In the genomic region with DNA sequence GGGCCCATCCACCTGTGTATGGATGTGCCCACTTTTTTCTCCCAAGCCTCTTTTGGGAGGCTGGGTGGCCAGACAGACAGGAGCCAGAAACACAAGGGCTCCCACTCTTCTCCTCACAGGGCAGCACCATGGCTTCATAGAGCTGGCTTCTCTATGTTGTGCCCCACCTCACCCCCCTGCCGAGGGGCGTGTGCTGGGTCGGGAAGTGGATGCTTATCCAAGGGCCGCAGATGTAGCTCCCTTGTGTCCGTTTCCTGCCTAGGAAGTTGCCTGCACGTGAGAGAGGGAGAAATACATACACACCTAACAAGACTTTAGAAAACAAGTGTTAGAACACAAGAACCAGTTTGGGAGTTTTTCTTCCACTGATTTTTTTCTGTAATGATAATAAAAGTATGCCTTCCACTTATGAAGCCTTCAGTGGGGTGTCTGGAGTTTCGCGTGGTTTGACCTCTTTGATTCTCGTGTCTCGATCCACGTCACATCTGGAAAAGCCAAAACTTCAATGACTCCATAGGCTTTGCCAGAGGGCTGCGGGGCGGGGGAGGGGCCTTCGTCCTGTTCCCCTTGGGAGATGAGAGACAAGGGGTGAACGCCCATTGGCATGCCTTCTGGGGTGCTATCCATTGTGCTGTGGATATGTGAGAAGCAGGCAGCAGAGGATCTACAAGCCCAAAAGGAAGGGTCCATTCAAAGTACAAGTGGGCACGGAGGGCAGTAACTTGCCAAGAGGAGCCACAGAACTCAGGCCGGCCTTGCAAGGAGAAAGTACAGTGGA, we compare ENCODE assay signal across 18 mouse cellular contexts. TPM values are rescaled to one million over a fixed set of nuclear protein-coding genes. Genes with fewer than 3 reads are reported as not detected.
DNase-seq lines count a peak whose midpoint lies in the region; ATAC-seq and TF ChIP-seq lines count a peak whose summit lies in the region.
"Had no signal": no experiment of that assay in that cellular context is flagged by ENCODE, and none has a peak within 500 bp of the region (broad histone marks: within the 10 kb centered on the region; RNA-seq: fewer than 3 reads in every experiment).

No protein-coding gene starts in this region.

- H3K36me3 ChIP-seq in intestine, postnatal 0 days (ENCODE audit: control insufficient read depth, insufficient read depth): peaks cover 33% of the 10 kb centered on the region
- H3K36me3 ChIP-seq in intestine, embryonic 15.5 days: peaks cover 9% of the 10 kb centered on the region; the same call in 1 of the 2 replicates
- H3K36me3 ChIP-seq in liver, adult 2 months (ENCODE audit: control insufficient read depth, insufficient read depth, low read length): peaks cover 23% of the 10 kb centered on the region
- peaks cover 19% of the 10 kb centered on the region for H3K36me3 ChIP-seq in lung, postnatal 0 days (ENCODE audit: insufficient read depth, low read length)
- H3K36me3 ChIP-seq in kidney, embryonic 14.5 days (ENCODE audit: control insufficient read depth, insufficient read depth, low read length): peaks cover 16% of the 10 kb centered on the region; the same call in 1 of the 2 replicates

- TF ChIP-seq CTCF in intestine, postnatal 0 days (IDR thresholded peaks at IDR 0.05; ENCODE audit: low read depth): no peak
- TF ChIP-seq CTCF in liver, adult 2 months (IDR thresholded peaks at IDR 0.05; ENCODE audit: low read depth, low read length): no peak
- no peak for TF ChIP-seq CTCF in lung, postnatal 0 days (IDR thresholded peaks at IDR 0.05)

- H3K4me2 ChIP-seq in intestine, postnatal 0 days (replicated peaks; ENCODE audit: low read depth): no peak overlapping the region
- no peak overlapping the region for H3K4me2 ChIP-seq in intestine, embryonic 15.5 days (replicated peaks)
- H3K4me2 ChIP-seq in lung, postnatal 0 days (replicated peaks; ENCODE audit: low read depth, low read length): peak overlapping the region; percentile 17
- no peak overlapping the region for H3K4me2 ChIP-seq in kidney, embryonic 14.5 days (replicated peaks; ENCODE audit: low read depth, low read length)
- H3K4me2 ChIP-seq: embryonic facial prominence, embryonic 12.5 days; forebrain, embryonic 12.5 days; midbrain, embryonic 12.5 days had no signal

- H3K27ac ChIP-seq in intestine, postnatal 0 days (ENCODE audit: low read depth, low read length): 0 out of 2 replicates have a peak overlapping the region, but pooled peaks have one; percentile 37
- H3K27ac ChIP-seq in intestine, embryonic 15.5 days: no peak overlapping the region
- H3K27ac ChIP-seq in liver, adult 2 months (replicated peaks; ENCODE audit: insufficient read depth, low read depth, low read length): peak overlapping the region; percentile 19; the same call in 1 of the 2 replicates
- H3K27ac ChIP-seq in lung, postnatal 0 days (ENCODE audit: low read length): peak overlapping the region; percentile 70
- H3K27ac ChIP-seq in kidney, embryonic 14.5 days (ENCODE audit: low read depth, low read length): no peak overlapping the region
- H3K27ac ChIP-seq: embryonic facial prominence, embryonic 12.5 days; forebrain, embryonic 12.5 days; midbrain, embryonic 12.5 days had no signal

- TF ChIP-seq POLR2A in liver, adult 2 months (IDR thresholded peaks at IDR 0.05; ENCODE audit: extremely low read depth, insufficient read depth, low read length): no peak

- peaks cover 10% of the 10 kb centered on the region; the same call in 1 of the 2 replicates for H3K4me1 ChIP-seq in intestine, postnatal 0 days (replicated peaks; ENCODE audit: control insufficient read depth, insufficient read depth, low read length)
- H3K4me1 ChIP-seq in intestine, embryonic 15.5 days (replicated peaks): peaks cover 29% of the 10 kb centered on the region
- H3K4me1 ChIP-seq in liver, adult 2 months (ENCODE audit: control insufficient read depth, insufficient read depth, low read length): peaks cover 59% of the 10 kb centered on the region
- H3K4me1 ChIP-seq in lung, postnatal 0 days (ENCODE audit: insufficient read depth, low read depth, low read length): peaks cover 28% of the 10 kb centered on the region
- peaks cover 5% of the 10 kb centered on the region; the same call in 1 of the 2 replicates for H3K4me1 ChIP-seq in kidney, embryonic 14.5 days (ENCODE audit: control insufficient read depth, insufficient read depth, low read length)

- no peak for ATAC-seq in CD4-positive, CD25-positive, alpha-beta regulatory T cell, adult 4 months
- no peak for ATAC-seq in intestine, postnatal 0 days
- ATAC-seq in intestine, embryonic 15.5 days: no peak
- peak; percentile 23 for ATAC-seq in lung, postnatal 0 days
- ATAC-seq in kidney, embryonic 14.5 days (ENCODE audit: low FRiP score, low TSS enrichment): no peak

- no peaks in the 10 kb centered on the region for H3K9me3 ChIP-seq in intestine, postnatal 0 days (ENCODE audit: control insufficient read depth)
- no peaks in the 10 kb centered on the region for H3K9me3 ChIP-seq in intestine, embryonic 15.5 days
- no peaks in the 10 kb centered on the region for H3K9me3 ChIP-seq in lung, postnatal 0 days (ENCODE audit: low read length)
- H3K9me3 ChIP-seq in kidney, embryonic 14.5 days (ENCODE audit: control insufficient read depth, low read length): no peaks in the 10 kb centered on the region
- H3K9me3 ChIP-seq: embryonic facial prominence, embryonic 12.5 days; forebrain, embryonic 12.5 days; midbrain, embryonic 12.5 days had no signal

- peak; percentile 13 for DNase-seq in CD4-positive, CD25-positive, alpha-beta regulatory T cell, adult 2 months (ENCODE audit: low read depth, low spot score)
- no peak for DNase-seq in liver, adult 2 months (ENCODE audit: extremely low read depth, low read depth, low spot score)
- DNase-seq in lung, postnatal 0 days (ENCODE audit: low spot score): peak; percentile 62
- no peak for DNase-seq in urinary bladder, adult 2 months (ENCODE audit: low spot score)
- DNase-seq: adrenal gland, postnatal 14 days; cerebellum, postnatal 25 days; kidney, postnatal 4 days; right cerebral cortex, adult 18-20 months; spleen, adult 18-20 months; thymus, postnatal 4 days had no signal

- peaks cover 12% of the 10 kb centered on the region; the same call in 1 of the 2 replicates for H3K79me2 ChIP-seq in liver, adult 2 months (ENCODE audit: control insufficient read depth, insufficient read depth, low read length)

- TF ChIP-seq EP300 in lung, postnatal 0 days (IDR thresholded peaks at IDR 0.05): peak; percentile 93

- H3K4me3 ChIP-seq in intestine, postnatal 0 days (ENCODE audit: low read depth, low read length): no peak overlapping the region
- no peak overlapping the region for H3K4me3 ChIP-seq in intestine, embryonic 15.5 days (replicated peaks)
- no peak overlapping the region for H3K4me3 ChIP-seq in liver, adult 2 months (ENCODE audit: insufficient read depth, low read depth, low read length)
- H3K4me3 ChIP-seq in lung, postnatal 0 days (ENCODE audit: low read depth, low read length): no peak overlapping the region
- no peak overlapping the region for H3K4me3 ChIP-seq in kidney, embryonic 14.5 days (ENCODE audit: low read length)
- H3K4me3 ChIP-seq: embryonic facial prominence, embryonic 12.5 days; forebrain, embryonic 12.5 days; midbrain, embryonic 12.5 days; myocyte had no signal

- 81% methylated on average over 17 of the region's 17 CpGs for WGBS in intestine, postnatal 0 days
- WGBS in intestine, embryonic 15.5 days: 84% methylated on average over 17 of the region's 17 CpGs
- WGBS in liver, adult 2 months: 80% methylated on average over 17 of the region's 17 CpGs
- 64% methylated on average over 17 of the region's 17 CpGs for WGBS in lung, postnatal 0 days
- 87% methylated on average over 17 of the region's 17 CpGs for WGBS in kidney, embryonic 14.5 days

- H3K27me3 ChIP-seq in intestine, postnatal 0 days (replicated peaks; ENCODE audit: control insufficient read depth, insufficient read depth, low read length): no peaks in the 10 kb centered on the region
- H3K27me3 ChIP-seq in intestine, embryonic 15.5 days (replicated peaks): no peaks in the 10 kb centered on the region
- H3K27me3 ChIP-seq in liver, adult 2 months (ENCODE audit: control insufficient read depth, insufficient read depth, low read length): no peaks in the 10 kb centered on the region
- no peaks in the 10 kb centered on the region for H3K27me3 ChIP-seq in lung, postnatal 0 days (replicated peaks; ENCODE audit: insufficient read depth, low read length)
- no peaks in the 10 kb centered on the region for H3K27me3 ChIP-seq in kidney, embryonic 14.5 days (ENCODE audit: control insufficient read depth, insufficient read depth, low read length)
- H3K27me3 ChIP-seq: embryonic facial prominence, embryonic 12.5 days; forebrain, embryonic 12.5 days had no signal

- no peak overlapping the region for H3K9ac ChIP-seq in intestine, postnatal 0 days (ENCODE audit: low read depth, low read length)
- H3K9ac ChIP-seq in intestine, embryonic 15.5 days: no peak overlapping the region
- 0 out of 2 replicates have a peak overlapping the region, but pooled peaks have one; percentile 5 for H3K9ac ChIP-seq in liver, adult 2 months (ENCODE audit: low read depth, low read length)
- no peak overlapping the region for H3K9ac ChIP-seq in lung, postnatal 0 days (replicated peaks; ENCODE audit: low read depth)
- H3K9ac ChIP-seq in kidney, embryonic 14.5 days (ENCODE audit: low read depth, low read length): no peak overlapping the region
- H3K9ac ChIP-seq: embryonic facial prominence, embryonic 12.5 days; forebrain, embryonic 12.5 days; midbrain, embryonic 12.5 days had no signal

RNA-seq across cellular contexts. Expression of gene Cish, which starts 5.9 kb away (rescaled TPM):
- 100 to 1,000 TPM; 102 to 161 TPM for polyA plus RNA-seq in CD4-positive, CD25-positive, alpha-beta regulatory T cell, adult 4 months (2017; shearing (Covaris generic))
- polyA plus RNA-seq in intestine, postnatal 0 days (2015; fragmentation: Nextera tagmentation; extraction: Ambion mirVana): 9.4 and 12.1 TPM in 2 replicates
- polyA plus RNA-seq in intestine, embryonic 15.5 days (2015; fragmentation: Nextera tagmentation; extraction: Ambion mirVana): 16.2 and 16.8 TPM in 2 replicates
- total RNA-seq in liver, adult 2 months (2014; rRNA removed): 0.55 and 1.7 TPM in 2 replicates
- polyA plus RNA-seq in liver, adult 2 months (2012; rRNA removed): 10.1 and 32.8 TPM in 2 replicates
- polyA plus RNA-seq in lung, postnatal 0 days (2015; fragmentation: Nextera tagmentation; extraction: Ambion mirVana): 49.2 and 52.3 TPM in 2 replicates
- polyA plus RNA-seq in urinary bladder, adult 2 months (2012; rRNA removed): 11.7 and 14.7 TPM in 2 replicates
- 6.3 and 7.1 TPM in 2 replicates for polyA plus RNA-seq in kidney, embryonic 14.5 days (2014; fragmentation: Nextera tagmentation; extraction: Ambion mirVana)

RNA-seq across cellular contexts. Expression of gene Mapkapk3, which starts 12.1 kb away (rescaled TPM):
- 10 to 100 TPM; 52.7 to 58.5 TPM for polyA plus RNA-seq in CD4-positive, CD25-positive, alpha-beta regulatory T cell, adult 4 months (2017; shearing (Covaris generic))
- polyA plus RNA-seq in intestine, postnatal 0 days (2015; fragmentation: Nextera tagmentation; extraction: Ambion mirVana): 26.2 and 30.4 TPM in 2 replicates
- 34.8 and 35.4 TPM in 2 replicates for polyA plus RNA-seq in intestine, embryonic 15.5 days (2015; fragmentation: Nextera tagmentation; extraction: Ambion mirVana)
- total RNA-seq in liver, adult 2 months (2014; rRNA removed): 1.8 and 3.4 TPM in 2 replicates
- 3.9 and 6.0 TPM in 2 replicates for polyA plus RNA-seq in liver, adult 2 months (2012; rRNA removed)
- polyA plus RNA-seq in lung, postnatal 0 days (2015; fragmentation: Nextera tagmentation; extraction: Ambion mirVana): 22.9 and 24.6 TPM in 2 replicates
- 50.7 and 54.4 TPM in 2 replicates for polyA plus RNA-seq in urinary bladder, adult 2 months (2012; rRNA removed)
- 3.8 and 6.5 TPM in 2 replicates for polyA plus RNA-seq in kidney, embryonic 14.5 days (2014; fragmentation: Nextera tagmentation; extraction: Ambion mirVana)

RNA-seq across cellular contexts. Expression of gene Hemk1, which starts 36.4 kb away (rescaled TPM):
- 10 to 100 TPM; 27.8 to 29.1 TPM for polyA plus RNA-seq in CD4-positive, CD25-positive, alpha-beta regulatory T cell, adult 4 months (2017; shearing (Covaris generic))
- 5.9 and 8.2 TPM in 2 replicates for polyA plus RNA-seq in intestine, postnatal 0 days (2015; fragmentation: Nextera tagmentation; extraction: Ambion mirVana)
- 9.0 and 11.1 TPM in 2 replicates for polyA plus RNA-seq in intestine, embryonic 15.5 days (2015; fragmentation: Nextera tagmentation; extraction: Ambion mirVana)
- total RNA-seq in liver, adult 2 months (2014; rRNA removed): 14.4 and 18.4 TPM in 2 replicates
- polyA plus RNA-seq in liver, adult 2 months (2012; rRNA removed): 19.6 and 28.1 TPM in 2 replicates
- 5.9 and 8.3 TPM in 2 replicates for polyA plus RNA-seq in lung, postnatal 0 days (2015; fragmentation: Nextera tagmentation; extraction: Ambion mirVana)
- polyA plus RNA-seq in urinary bladder, adult 2 months (2012; rRNA removed): 19.7 and 20.0 TPM in 2 replicates
- 9.7 and 11.3 TPM in 2 replicates for polyA plus RNA-seq in kidney, embryonic 14.5 days (2014; fragmentation: Nextera tagmentation; extraction: Ambion mirVana)

RNA-seq across cellular contexts. Expression of gene 6430571L13Rik, which starts 38.7 kb away (rescaled TPM):
- polyA plus RNA-seq in CD4-positive, CD25-positive, alpha-beta regulatory T cell, adult 4 months (2017; shearing (Covaris generic)): 1 to 10 TPM; 1.8 to 3.0 TPM
- 0.14 and 0.20 TPM in 2 replicates for polyA plus RNA-seq in intestine, postnatal 0 days (2015; fragmentation: Nextera tagmentation; extraction: Ambion mirVana)
- polyA plus RNA-seq in intestine, embryonic 15.5 days (2015; fragmentation: Nextera tagmentation; extraction: Ambion mirVana): 0.28 and 0.40 TPM in 2 replicates
- total RNA-seq in liver, adult 2 months (2014; rRNA removed): 0.46 and 0.67 TPM in 2 replicates
- 1.2 and 1.6 TPM in 2 replicates for polyA plus RNA-seq in liver, adult 2 months (2012; rRNA removed)
- 0.23 and 0.36 TPM in 2 replicates for polyA plus RNA-seq in lung, postnatal 0 days (2015; fragmentation: Nextera tagmentation; extraction: Ambion mirVana)
- 1.7 and 1.9 TPM in 2 replicates for polyA plus RNA-seq in urinary bladder, adult 2 months (2012; rRNA removed)
- 0.31 and 0.43 TPM in 2 replicates for polyA plus RNA-seq in kidney, embryonic 14.5 days (2014; fragmentation: Nextera tagmentation; extraction: Ambion mirVana)

Comparison
In these comparisons a context has a peak if more than half of its experiments do, and no peak if none do; other contexts are left out.
1. H3K27ac ChIP-seq: peak in intestine, postnatal 0 days (single experiment), liver, adult 2 months (single experiment) and lung, postnatal 0 days (single experiment); none in intestine, embryonic 15.5 days (single experiment) and kidney, embryonic 14.5 days (single experiment).
2. DNase-seq: peak in CD4-positive, CD25-positive, alpha-beta regulatory T cell, adult 2 months (single experiment) and lung, postnatal 0 days (single experiment); none in liver, adult 2 months (single experiment) and urinary bladder, adult 2 months (single experiment).